Mouse (Mus musculus): Measurements from ENCODE around the gene Cdc42ep2. TPM values are rescaled to one million over a fixed set of nuclear protein-coding genes. Genes with fewer than 3 reads are reported as not detected.

Cdc42ep2 gene
- polyA plus RNA-seq, 1 experiment from 2014 or later, result 5.1 TPM

DNA sequence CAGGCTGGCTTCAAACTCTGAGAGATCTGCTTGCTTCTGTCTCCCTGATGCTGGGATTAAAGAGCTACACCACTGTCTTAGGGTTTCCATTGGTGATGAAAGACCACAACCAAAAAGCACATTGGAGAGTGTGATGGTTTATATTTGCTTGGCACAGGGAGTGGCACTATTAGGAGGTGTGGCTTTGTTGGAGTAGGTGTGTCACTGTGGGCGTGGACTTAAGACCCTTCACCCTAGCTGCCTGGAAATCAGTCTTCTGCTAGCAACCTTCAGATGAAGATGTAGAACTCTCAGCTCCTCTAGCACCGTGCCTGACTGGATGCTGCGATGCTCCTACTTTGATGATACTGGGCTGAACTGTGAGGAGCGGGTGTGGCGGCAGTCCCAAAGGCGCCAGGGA is 13.9 kb upstream of the Cdc42ep2 start:
- ATAC-seq (replicated peaks; ENCODE audit: low FRiP score), result no peak; the same call in 1 of the 2 replicates
- Histone ChIP-seq H3K9ac (ENCODE audit: low read depth, low read length) (no peak overlapping the region), H3K27me3 (replicated peaks; ENCODE audit: control insufficient read depth, insufficient read depth, low read length) (no peaks in the 10 kb centered on the region), H3K36me3 (ENCODE audit: control insufficient read depth, insufficient read depth, low read length) (peaks cover 28% of the 10 kb centered on the region), H3K9me3 (ENCODE audit: control insufficient read depth, low read length) (no peaks in the 10 kb centered on the region), H3K27ac (ENCODE audit: low read depth, low read length) (peak overlapping the region; percentile 35), H3K4me1 (replicated peaks; ENCODE audit: control insufficient read depth, insufficient read depth, low read length) (peaks cover 17% of the 10 kb centered on the region), H3K4me2 (peak overlapping the region; percentile 3), H3K4me3 (ENCODE audit: low read depth, low read length) (no peak overlapping the region)
- 83% methylated on average over 6 of the region's 6 CpGs for WGBS
- no peak for DNase-seq (ENCODE audit: low spot score)

DNA sequence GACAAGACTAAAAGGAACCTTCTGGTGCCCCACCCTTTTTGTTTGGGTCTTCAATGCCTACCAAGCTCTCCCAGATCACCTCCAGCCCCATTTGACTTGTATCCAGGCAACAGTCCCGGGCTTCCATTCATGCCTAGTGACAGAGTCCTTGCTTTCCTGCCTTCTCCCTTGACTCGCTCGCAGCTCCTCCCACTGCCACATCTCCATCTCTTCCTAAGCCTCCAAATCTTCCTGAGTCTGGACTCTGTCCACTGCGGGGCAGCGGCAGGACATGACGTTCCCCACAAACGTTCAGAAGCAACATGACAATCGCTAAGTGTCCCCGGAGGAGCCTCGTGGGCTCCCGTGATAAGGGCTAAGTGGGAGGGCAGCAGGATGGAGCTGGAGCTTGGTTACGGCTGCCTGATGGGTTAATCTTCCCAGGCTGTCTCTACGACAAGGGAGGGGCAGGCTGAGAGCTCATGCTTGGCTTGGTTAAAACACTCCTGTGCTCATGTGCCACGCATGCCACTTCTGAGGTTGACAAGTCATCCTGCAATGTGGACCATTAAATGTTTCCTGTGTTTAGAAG is 13.3 kb upstream of the Cdc42ep2 start:
- Histone ChIP-seq H3K9ac (ENCODE audit: low read depth, low read length) (no peak overlapping the region), H3K27ac (ENCODE audit: low read depth, low read length) (peak overlapping the region; percentile 35; the same call in 1 of the 2 replicates), H3K9me3 (ENCODE audit: control insufficient read depth, low read length) (no peaks in the 10 kb centered on the region), H3K36me3 (ENCODE audit: control insufficient read depth, insufficient read depth, low read length) (peaks cover 25% of the 10 kb centered on the region), H3K4me1 (replicated peaks; ENCODE audit: control insufficient read depth, insufficient read depth, low read length) (peaks cover 17% of the 10 kb centered on the region), H3K4me2 (peak overlapping the region; percentile 39), H3K4me3 (ENCODE audit: low read depth, low read length) (no peak overlapping the region), H3K27me3 (replicated peaks; ENCODE audit: control insufficient read depth, insufficient read depth, low read length) (no peaks in the 10 kb centered on the region)
- ATAC-seq (replicated peaks; ENCODE audit: low FRiP score), result peak; percentile 65
- DNase-seq (ENCODE audit: low spot score), result no peak
- WGBS, result 15% methylated on average over 14 of the region's 14 CpGs

DNA sequence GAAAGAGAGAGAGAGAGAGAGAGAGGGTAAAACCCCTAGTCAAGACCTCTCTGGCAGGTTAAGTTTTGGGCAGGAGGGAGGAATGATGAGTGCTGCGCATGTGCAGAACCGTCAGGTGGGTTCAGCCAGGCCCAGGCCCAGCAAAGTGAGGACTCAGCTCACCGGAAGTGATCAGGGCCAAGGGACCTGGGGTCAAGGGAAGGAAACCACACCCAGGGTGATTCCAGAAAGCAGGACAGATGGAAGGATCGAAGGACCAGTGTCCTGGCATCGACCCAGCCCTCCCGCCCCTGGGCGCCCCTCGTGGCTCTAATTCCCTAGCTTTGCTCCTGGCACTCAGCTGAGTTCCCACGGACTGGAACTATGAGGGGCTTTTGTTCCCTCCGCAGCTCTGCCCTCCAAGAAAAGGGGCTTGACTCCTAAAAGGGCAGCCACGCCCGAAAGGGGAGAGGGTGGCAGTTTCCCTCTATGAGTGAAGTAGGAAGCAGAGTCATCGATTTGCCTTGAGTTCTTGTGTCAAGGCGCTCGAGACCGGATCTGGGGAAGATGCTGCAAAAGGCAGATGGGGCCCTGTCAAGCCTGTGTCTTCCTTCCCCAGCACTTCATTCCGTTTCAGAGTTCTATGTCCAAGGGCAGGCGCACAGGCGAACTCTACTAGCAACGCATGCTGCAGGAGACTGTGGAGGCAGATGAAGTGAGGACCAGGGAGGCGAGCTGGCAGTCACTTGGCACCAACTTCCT is 12.6 kb upstream of the Cdc42ep2 start:
- DNase-seq (ENCODE audit: low spot score), result no peak
- H3K27me3 ChIP-seq (replicated peaks; ENCODE audit: control insufficient read depth, insufficient read depth, low read length), result no peaks in the 10 kb centered on the region
- H3K4me2 ChIP-seq, result peak overlapping the region; percentile 39
- H3K36me3 ChIP-seq (ENCODE audit: control insufficient read depth, insufficient read depth, low read length), result peaks cover 24% of the 10 kb centered on the region
- H3K9ac ChIP-seq (ENCODE audit: low read depth, low read length), result no peak overlapping the region
- no peak overlapping the region for H3K4me3 ChIP-seq (ENCODE audit: low read depth, low read length)
- no peak for ATAC-seq (replicated peaks; ENCODE audit: low FRiP score)
- H3K4me1 ChIP-seq (replicated peaks; ENCODE audit: control insufficient read depth, insufficient read depth, low read length), result peaks cover 17% of the 10 kb centered on the region
- H3K27ac ChIP-seq (ENCODE audit: low read depth, low read length), result peak overlapping the region; percentile 35; the same call in 1 of the 2 replicates
- WGBS, result 71% methylated on average over 21 of the region's 21 CpGs
- H3K9me3 ChIP-seq (ENCODE audit: control insufficient read depth, low read length), result no peaks in the 10 kb centered on the region

GRCm38 (mm10) chr19:5935691-5936090 is 11.1 kb upstream of the Cdc42ep2 start:
- H3K36me3 ChIP-seq (ENCODE audit: control insufficient read depth, insufficient read depth, low read length), result peaks cover 12% of the 10 kb centered on the region; the same call in 1 of the 2 replicates
- no peaks in the 10 kb centered on the region for H3K9me3 ChIP-seq (ENCODE audit: control insufficient read depth, low read length)
- no peak overlapping the region for H3K9ac ChIP-seq (ENCODE audit: low read depth, low read length)
- H3K27ac ChIP-seq (ENCODE audit: low read depth, low read length), result no peak overlapping the region
- DNase-seq (ENCODE audit: low spot score) (no peak), ATAC-seq (replicated peaks; ENCODE audit: low FRiP score) (no peak)
- peaks cover 17% of the 10 kb centered on the region for H3K4me1 ChIP-seq (replicated peaks; ENCODE audit: control insufficient read depth, insufficient read depth, low read length)
- H3K4me3 ChIP-seq (ENCODE audit: low read depth, low read length), result no peak overlapping the region
- WGBS, result 72% methylated on average over 5 of the region's 5 CpGs
- no peak overlapping the region for H3K4me2 ChIP-seq
- H3K27me3 ChIP-seq (replicated peaks; ENCODE audit: control insufficient read depth, insufficient read depth, low read length), result no peaks in the 10 kb centered on the region

GRCm38 (mm10) chr19:5935266-5935665 is 10.7 kb upstream of the Cdc42ep2 start:
- H3K27me3 ChIP-seq (replicated peaks; ENCODE audit: control insufficient read depth, insufficient read depth, low read length), result no peaks in the 10 kb centered on the region
- no peak overlapping the region for H3K9ac ChIP-seq (ENCODE audit: low read depth, low read length)
- no peaks in the 10 kb centered on the region for H3K9me3 ChIP-seq (ENCODE audit: control insufficient read depth, low read length)
- no peak overlapping the region for H3K4me2 ChIP-seq
- no peak overlapping the region for H3K4me3 ChIP-seq (ENCODE audit: low read depth, low read length)
- peaks cover 17% of the 10 kb centered on the region for H3K4me1 ChIP-seq (replicated peaks; ENCODE audit: control insufficient read depth, insufficient read depth, low read length)
- WGBS, result 41% methylated on average over 3 of the region's 3 CpGs
- peaks cover 9% of the 10 kb centered on the region; the same call in 1 of the 2 replicates for H3K36me3 ChIP-seq (ENCODE audit: control insufficient read depth, insufficient read depth, low read length)
- H3K27ac ChIP-seq (ENCODE audit: low read depth, low read length), result no peak overlapping the region
- no peak for DNase-seq (ENCODE audit: low spot score)
- no peak for ATAC-seq (replicated peaks; ENCODE audit: low FRiP score)

DNA sequence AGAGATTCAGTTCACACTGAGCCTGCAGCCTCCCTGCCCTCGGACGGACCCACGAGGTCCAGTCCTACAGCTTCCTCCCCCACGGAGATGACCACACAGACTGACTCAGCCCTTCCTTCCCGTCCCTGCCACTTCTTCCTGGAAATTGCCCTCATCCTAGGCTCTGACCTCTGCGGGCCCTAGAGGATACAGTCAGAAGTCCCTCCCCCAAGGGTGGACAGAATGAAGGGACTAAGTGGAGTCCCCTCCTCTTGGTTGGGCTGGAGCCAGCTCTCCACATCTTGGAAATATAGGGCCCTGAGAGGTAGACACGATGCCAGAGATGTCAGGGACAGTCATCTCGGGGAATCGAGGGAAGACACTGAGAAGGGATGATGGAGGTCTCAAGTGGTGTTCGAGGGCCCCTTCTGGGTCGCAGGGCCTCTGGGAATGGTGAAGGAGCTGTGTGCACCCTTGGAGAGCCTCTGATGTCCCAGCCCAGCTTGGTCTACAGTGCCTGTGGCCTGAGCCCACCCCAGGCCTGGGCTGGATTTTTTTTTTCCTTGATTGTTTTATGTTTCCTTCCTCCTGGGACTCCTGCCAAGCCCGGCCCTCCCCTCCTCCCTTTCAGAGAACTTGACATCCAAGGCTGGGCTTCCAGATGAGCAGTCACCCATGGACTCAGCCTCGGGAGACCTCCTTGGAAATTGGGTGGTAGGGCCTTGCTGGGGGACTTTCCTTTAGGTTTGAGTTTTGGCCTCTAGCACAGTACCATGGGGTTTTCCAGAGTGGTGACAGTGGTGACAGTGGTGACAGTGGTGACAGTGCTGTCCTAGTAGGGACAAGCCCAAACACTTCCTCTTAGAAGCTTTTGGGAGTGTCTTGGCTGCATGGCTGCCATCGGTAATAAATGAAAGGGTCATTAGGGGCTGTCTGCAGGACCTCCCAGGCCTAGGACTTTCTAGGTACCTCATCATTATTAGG is 5.3 kb upstream of the Cdc42ep2 start:
- Histone ChIP-seq H3K4me3 (ENCODE audit: low read depth, low read length) (no peak overlapping the region), H3K27me3 (replicated peaks; ENCODE audit: control insufficient read depth, insufficient read depth, low read length) (no peaks in the 10 kb centered on the region; the same call in 1 of the 2 replicates), H3K9me3 (ENCODE audit: control insufficient read depth, low read length) (no peaks in the 10 kb centered on the region), H3K4me2 (no peak overlapping the region), H3K4me1 (replicated peaks; ENCODE audit: control insufficient read depth, insufficient read depth, low read length) (peaks cover 8% of the 10 kb centered on the region), H3K36me3 (ENCODE audit: control insufficient read depth, insufficient read depth, low read length) (no peaks in the 10 kb centered on the region), H3K27ac (ENCODE audit: low read depth, low read length) (peak overlapping the region; percentile 28; the same call in 1 of the 2 replicates), H3K9ac (ENCODE audit: low read depth, low read length) (no peak overlapping the region)
- DNase-seq (ENCODE audit: low spot score) (no peak), ATAC-seq (replicated peaks; ENCODE audit: low FRiP score) (no peak)
- 57% methylated on average over 14 of the region's 14 CpGs for WGBS

DNA sequence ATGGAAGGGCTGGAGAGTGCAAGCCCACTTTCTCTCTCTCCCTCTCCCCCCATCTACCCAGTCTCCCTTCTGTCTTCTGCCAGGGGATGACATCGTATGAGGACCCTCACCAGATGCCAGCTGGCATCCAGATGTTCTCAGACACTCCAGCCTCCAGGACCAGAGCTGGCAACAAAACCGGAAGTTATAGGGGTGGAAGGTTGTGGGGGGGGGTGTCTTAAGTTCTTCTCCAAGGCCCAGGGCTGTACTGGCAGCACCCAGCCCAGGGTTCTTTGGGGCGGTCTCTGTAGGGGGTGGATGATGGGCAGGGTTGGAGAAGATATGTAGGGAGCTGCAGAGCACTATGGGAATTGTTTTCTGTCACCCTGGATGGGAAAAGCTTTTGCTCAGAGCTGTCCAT is 3.9 kb upstream of the Cdc42ep2 start:
- Histone ChIP-seq H3K9me3 (ENCODE audit: control insufficient read depth, low read length) (no peaks in the 10 kb centered on the region), H3K4me1 (replicated peaks; ENCODE audit: control insufficient read depth, insufficient read depth, low read length) (peaks cover 15% of the 10 kb centered on the region), H3K4me2 (no peak overlapping the region), H3K36me3 (ENCODE audit: control insufficient read depth, insufficient read depth, low read length) (no peaks in the 10 kb centered on the region), H3K27ac (ENCODE audit: low read depth, low read length) (no peak overlapping the region), H3K27me3 (replicated peaks; ENCODE audit: control insufficient read depth, insufficient read depth, low read length) (no peaks in the 10 kb centered on the region; the same call in 1 of the 2 replicates), H3K4me3 (ENCODE audit: low read depth, low read length) (no peak overlapping the region), H3K9ac (ENCODE audit: low read depth, low read length) (no peak overlapping the region)
- no peak for DNase-seq (ENCODE audit: low spot score)
- ATAC-seq (replicated peaks; ENCODE audit: low FRiP score), result no peak
- 54% methylated on average over 3 of the region's 3 CpGs for WGBS

GRCm38 (mm10) chr19:5928104-5928503 is 3.5 kb upstream of the Cdc42ep2 start:
- 75% methylated on average over 6 of the region's 6 CpGs for WGBS
- no peak for ATAC-seq (replicated peaks; ENCODE audit: low FRiP score)

More at GRCm38 (mm10) chr19:5928104-5928503, 3.5 kb upstream of the Cdc42ep2 start:
- no peak overlapping the region for H3K4me2 ChIP-seq
- no peaks in the 10 kb centered on the region for H3K36me3 ChIP-seq (ENCODE audit: control insufficient read depth, insufficient read depth, low read length)
- H3K9me3 ChIP-seq (ENCODE audit: control insufficient read depth, low read length), result no peaks in the 10 kb centered on the region
- no peak for DNase-seq (ENCODE audit: low spot score)
- peaks cover 15% of the 10 kb centered on the region for H3K4me1 ChIP-seq (replicated peaks; ENCODE audit: control insufficient read depth, insufficient read depth, low read length)
- no peak overlapping the region for H3K4me3 ChIP-seq (ENCODE audit: low read depth, low read length)
- no peak overlapping the region for H3K9ac ChIP-seq (ENCODE audit: low read depth, low read length)
- H3K27me3 ChIP-seq (replicated peaks; ENCODE audit: control insufficient read depth, insufficient read depth, low read length), result no peaks in the 10 kb centered on the region; the same call in 1 of the 2 replicates
- H3K27ac ChIP-seq (ENCODE audit: low read depth, low read length), result no peak overlapping the region

All from liver, embryonic 11.5 days (tissue).